Mouse (Mus musculus): Measurements from ENCODE around the gene Ereg. TPM values are rescaled to one million over a fixed set of nuclear protein-coding genes. Genes with fewer than 3 reads are reported as not detected.

Gene Ereg
- polyA plus RNA-seq, 1 experiment from 2014 or later = 1.4 TPM

DNA sequence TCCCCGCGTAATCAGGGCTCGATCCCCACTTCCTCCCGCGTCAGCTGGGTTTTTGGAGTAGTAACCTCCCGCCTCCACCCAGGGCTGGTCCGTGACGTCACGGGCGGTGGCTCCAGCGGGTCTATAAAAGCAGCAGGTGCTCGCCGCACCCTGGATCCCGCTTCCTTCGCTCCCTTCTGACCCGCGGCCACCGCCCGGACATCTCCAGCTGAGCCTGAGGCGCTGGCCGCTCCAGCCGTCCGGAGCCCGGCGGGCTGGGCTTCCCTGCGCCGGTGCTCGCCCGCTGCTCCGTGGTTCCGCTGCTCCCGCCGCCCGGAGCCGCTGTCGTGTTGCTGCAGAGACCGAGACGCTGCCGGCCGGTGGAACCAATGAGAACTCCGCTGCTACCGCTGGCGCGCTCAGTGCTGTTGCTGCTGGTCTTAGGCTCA lies 65.0 kb downstream of the Ereg start, which contains the start of gene Areg:
TSS of gene Areg (plus strand) at position 154 of the 428 bp plus-strand sequence.
- peak within 1 kb of the TSS; percentile 62 for H3K9ac ChIP-seq (ENCODE audit: low read depth, low read length)
- H3K4me2 ChIP-seq (replicated peaks; ENCODE audit: low read depth) = peak within 1 kb of the TSS; percentile 86
- peak; percentile 87 for ATAC-seq
- no peaks in the 10 kb centered on the region for H3K27me3 ChIP-seq (replicated peaks; ENCODE audit: control insufficient read depth, insufficient read depth, low read length)
- peak within 1 kb of the TSS; percentile 53 for H3K4me3 ChIP-seq (ENCODE audit: low read depth, low read length)
- H3K9me3 ChIP-seq (ENCODE audit: control insufficient read depth) = no peaks in the 10 kb centered on the region
- no peaks in the 10 kb centered on the region for H3K4me1 ChIP-seq (replicated peaks; ENCODE audit: control insufficient read depth, insufficient read depth, low read length)
- H3K36me3 ChIP-seq (ENCODE audit: control insufficient read depth, insufficient read depth) = no peaks in the 10 kb centered on the region
- no peak within 1 kb of the TSS; the same call in 1 of the 2 replicates for H3K27ac ChIP-seq (ENCODE audit: low read depth, low read length)
- under 1% methylated on average over 44 of the region's 44 CpGs for WGBS
- peak; percentile 62 for TF ChIP-seq CTCF (IDR thresholded peaks at IDR 0.05; ENCODE audit: low read depth)

DNA sequence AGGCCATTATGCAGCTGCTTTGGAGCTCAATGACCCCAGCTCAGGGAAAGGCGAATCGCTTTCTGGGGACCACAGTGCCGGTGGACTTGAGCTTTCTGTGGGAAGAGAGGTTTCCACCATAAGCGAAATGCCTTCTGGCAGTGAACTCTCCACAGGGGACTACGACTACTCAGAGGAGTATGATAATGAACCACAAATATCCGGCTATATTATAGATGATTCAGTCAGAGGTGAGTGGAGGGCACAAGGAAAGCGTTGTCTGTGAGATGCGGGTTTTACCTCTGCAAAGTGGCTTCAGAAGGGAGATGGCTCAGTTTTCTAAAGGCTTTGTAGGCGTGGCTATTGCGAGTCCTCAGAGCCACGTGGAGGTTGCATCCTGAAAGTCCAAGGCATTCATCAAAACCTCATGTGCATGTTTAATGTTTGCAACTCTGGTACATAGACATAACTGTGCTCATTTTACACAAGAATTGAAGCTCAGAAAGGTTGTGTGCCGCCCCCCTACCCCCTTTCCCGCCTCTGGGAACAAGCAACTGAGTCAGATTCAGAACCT lies 66.5 kb downstream of the Ereg start:
- no peak overlapping the region for H3K27ac ChIP-seq (ENCODE audit: low read depth, low read length)
- WGBS = 64% methylated on average over 13 of the region's 13 CpGs
- no peak for TF ChIP-seq CTCF (IDR thresholded peaks at IDR 0.05; ENCODE audit: low read depth)
- H3K4me1 ChIP-seq (replicated peaks; ENCODE audit: control insufficient read depth, insufficient read depth, low read length) = no peaks in the 10 kb centered on the region
- no peaks in the 10 kb centered on the region for H3K36me3 ChIP-seq (ENCODE audit: control insufficient read depth, insufficient read depth)
- H3K4me2 ChIP-seq (replicated peaks; ENCODE audit: low read depth) = peak overlapping the region; percentile 32
- H3K4me3 ChIP-seq (ENCODE audit: low read depth, low read length) = no peak overlapping the region
- H3K9me3 ChIP-seq (ENCODE audit: control insufficient read depth) = no peaks in the 10 kb centered on the region
- H3K27me3 ChIP-seq (replicated peaks; ENCODE audit: control insufficient read depth, insufficient read depth, low read length) = no peaks in the 10 kb centered on the region
- no peak for ATAC-seq
- H3K9ac ChIP-seq (ENCODE audit: low read depth, low read length) = no peak overlapping the region

Other genes starting within 250 kb of the Ereg start
- gene Cxcl1, start 183.4 kb upstream of the Ereg start, polyA plus RNA-seq (2015; fragmentation: Nextera tagmentation; extraction: Ambion mirVana) = 0.83 and 1.2 TPM in 2 replicates
- gene Cxcl2, start 170.8 kb upstream of the Ereg start, polyA plus RNA-seq (2015; fragmentation: Nextera tagmentation; extraction: Ambion mirVana) = 0.18 and 0.30 TPM in 2 replicates
- gene Mthfd2l, start 143.5 kb upstream of the Ereg start, polyA plus RNA-seq (2015; fragmentation: Nextera tagmentation; extraction: Ambion mirVana) = 33.9 TPM in 2 replicates
- gene Epgn, start 47.2 kb upstream of the Ereg start, polyA plus RNA-seq (2015; fragmentation: Nextera tagmentation; extraction: Ambion mirVana) = 0.12 TPM in 1 of 2 replicates, not detected in the other
- 7.5 and 18.0 TPM in 2 replicates for gene Areg, start 65.0 kb downstream of the Ereg start, polyA plus RNA-seq (2015; fragmentation: Nextera tagmentation; extraction: Ambion mirVana)